Mouse (Mus musculus) thymus, postnatal 10 days (tissue): Measurements from ENCODE around the gene Catsper3.

Source experiments
- DNase-seq, 2 experiments: peaks; one replicate each; pipeline ENCODE4 v3.0.0; 2021; ENCODE audit warnings: low spot score in 2 of 2

The Catsper3 gene

GRCm38 (mm10) chr13:55784268-55784667 lies at the start of gene Catsper3:
Catsper3 (plus strand) TSS chr13:55784568.
- DNase-seq = no peak

GRCm38 (mm10) chr13:55737885-55738284 lies 46.5 kb upstream of the Catsper3 start:
- no peak for DNase-seq

- DNase-seq = no peak
These were observed 42.1 kb upstream of the Catsper3 start for GRCm38 (mm10) chr13:55742306-55742705.

- no peak for DNase-seq
These were observed 30.0 kb upstream of the Catsper3 start for GRCm38 (mm10) chr13:55754380-55754779.

GRCm38 (mm10) chr13:55756789-55757188 lies 27.6 kb upstream of the Catsper3 start:
- no peak for DNase-seq

GRCm38 (mm10) chr13:55757645-55758044 lies 26.7 kb upstream of the Catsper3 start:
- DNase-seq = no peak

- DNase-seq = no peak
These were observed 23.8 kb upstream of the Catsper3 start for GRCm38 (mm10) chr13:55760576-55760975.

GRCm38 (mm10) chr13:55761486-55761885 lies 22.9 kb upstream of the Catsper3 start:
- no peak for DNase-seq

GRCm38 (mm10) chr13:55774352-55774751 lies 10.0 kb upstream of the Catsper3 start:
- no peak for DNase-seq

- DNase-seq = no peak
These were observed 9.3 kb upstream of the Catsper3 start for GRCm38 (mm10) chr13:55775056-55775455.

GRCm38 (mm10) chr13:55786120-55786519 lies 1.8 kb downstream of the Catsper3 start:
- no peak for DNase-seq

GRCm38 (mm10) chr13:55801246-55801645 lies 16.9 kb downstream of the Catsper3 start:
- DNase-seq = no peak

GRCm38 (mm10) chr13:55803973-55804372 lies 19.6 kb downstream of the Catsper3 start:
- no peak for DNase-seq

GRCm38 (mm10) chr13:55809041-55809623 lies 24.8 kb downstream of the Catsper3 start:
- no peak for DNase-seq

- no peak for DNase-seq
These were observed 25.3 kb downstream of the Catsper3 start for GRCm38 (mm10) chr13:55809707-55810106.

GRCm38 (mm10) chr13:55810947-55811346 lies 26.6 kb downstream of the Catsper3 start:
- DNase-seq = no peak

GRCm38 (mm10) chr13:55813490-55814016 lies 29.2 kb downstream of the Catsper3 start:
- no peak for DNase-seq

- DNase-seq = no peak
These were observed 30.5 kb downstream of the Catsper3 start for GRCm38 (mm10) chr13:55814834-55815233.

- DNase-seq = no peak
These were observed 38.1 kb downstream of the Catsper3 start for GRCm38 (mm10) chr13:55822499-55822898.

GRCm38 (mm10) chr13:55824151-55824945 lies 40.0 kb downstream of the Catsper3 start:
- DNase-seq = no peak

GRCm38 (mm10) chr13:55825245-55825681 lies 40.9 kb downstream of the Catsper3 start:
- no peak for DNase-seq

- DNase-seq = no peak
These were observed 41.8 kb downstream of the Catsper3 start for GRCm38 (mm10) chr13:55826008-55826671.
